Mouse (Mus musculus) liver, embryonic 13.5 days (tissue): ENCODE results near the gene Bak1. TPM values are rescaled to one million over a fixed set of nuclear protein-coding genes. Genes with fewer than 3 reads are reported as not detected.

ENCODE experiments used
- ATAC-seq: fragments of 200-750 bp; cut with Nextera tagmentation; 2 replicates; pipeline ENCODE4 v1.8.0; 2017; ENCODE audit warnings: low read depth, mild to moderate bottlenecking, moderate number of reproducible peaks, moderate library complexity
- DNase-seq: peaks from one replicate; pipeline ENCODE4 v3.0.0; 2022
- H3K27ac ChIP-seq: fragments of 300-500 bp; sonication (generic); 2 replicates; pipeline ENCODE4 v1.5.1; 2015; ENCODE audit warnings: moderate library complexity, mild to moderate bottlenecking, inconsistent platforms
- H3K27me3 ChIP-seq: fragments of 300-500 bp; sonication (generic); 2 replicates; pipeline ENCODE4 v1.6.1; 2015; ENCODE audit warnings: mild to moderate bottlenecking, inconsistent platforms
- H3K36me3 ChIP-seq: fragments of 300-500 bp; sonication (generic); 2 replicates; pipeline ENCODE4 v1.6.1; 2015; ENCODE audit warnings: mild to moderate bottlenecking, inconsistent platforms
- H3K4me1 ChIP-seq: fragments of 300-500 bp; sonication (generic); replicated peaks from 2 replicates; pipeline ENCODE4 v1.6.1; 2015; ENCODE audit warnings: inconsistent platforms
- H3K4me2 ChIP-seq: fragments of 300-500 bp; sonication (generic); 2 replicates; pipeline ENCODE4 v1.6.1; 2015; ENCODE audit warnings: inconsistent platforms, mild to moderate bottlenecking, moderate library complexity
- H3K4me3 ChIP-seq: fragments of 300-500 bp; sonication (generic); replicated peaks from 2 replicates; pipeline ENCODE4 v1.5.1; 2015; ENCODE audit warnings: mild to moderate bottlenecking, inconsistent platforms
- H3K9ac ChIP-seq: fragments of 300-500 bp; sonication (generic); 2 replicates; pipeline ENCODE4 v1.6.1; 2015; ENCODE audit warnings: mild to moderate bottlenecking, inconsistent platforms
- H3K9me3 ChIP-seq: fragments of 300-500 bp; sonication (generic); replicated peaks from 2 replicates; pipeline ENCODE4 v1.6.1; 2016; ENCODE audit warnings: inconsistent platforms
- WGBS: fragments of 180-500 bp; shearing (Covaris S2); methylation state at CpG from one replicate; pipeline ENCODE4 v1.1.7; 2015; ENCODE audit not compliant: insufficient replicate concordance; 5-methylcytosine and 5-hydroxymethylcytosine counted together
- polyA plus RNA-seq: library from polyadenylated mRNA; unstranded; fragments of >200 nt; fragmentation: Nextera tagmentation; extraction: Ambion mirVana; gene quantifications from 2 replicates; pipeline ENCODE4 v1.2.1, GENCODE M21; 2015

The Bak1 gene
- polyA plus RNA-seq, 1 experiment from 2014 or later, result 2.4 TPM

- no peak overlapping the region for H3K9ac ChIP-seq
- H3K27me3 ChIP-seq, result peaks cover 11% of the 10 kb centered on the region; the same call in 1 of the 2 replicates
- ATAC-seq (no peak), DNase-seq (peak; percentile 53)
- H3K4me3 ChIP-seq, result no peak overlapping the region
- no peaks in the 10 kb centered on the region for H3K9me3 ChIP-seq
- WGBS, result under 1% methylated on average over 14 of the region's 14 CpGs
- H3K4me1 ChIP-seq, result peaks cover 33% of the 10 kb centered on the region
- no peaks in the 10 kb centered on the region for H3K36me3 ChIP-seq
- peak overlapping the region; percentile 28; the same call in 1 of the 2 replicates for H3K4me2 ChIP-seq
- no peak overlapping the region for H3K27ac ChIP-seq
Observed at GRCm38 (mm10) chr17:27032869-27033268, 4.1 kb upstream of the Bak1 start.

- H3K9me3 ChIP-seq, result no peaks in the 10 kb centered on the region
- H3K4me1 ChIP-seq, result peaks cover 38% of the 10 kb centered on the region
- H3K36me3 ChIP-seq, result no peaks in the 10 kb centered on the region
- ATAC-seq (no peak), DNase-seq (no peak)
- no peak overlapping the region for H3K27ac ChIP-seq
- H3K4me2 ChIP-seq, result 0 out of 2 replicates have a peak overlapping the region, but pooled peaks have one; percentile 28
- 46% methylated on average over 7 of the region's 7 CpGs for WGBS
- H3K27me3 ChIP-seq, result peaks cover 11% of the 10 kb centered on the region; the same call in 1 of the 2 replicates
- H3K4me3 ChIP-seq, result no peak overlapping the region
- H3K9ac ChIP-seq, result no peak overlapping the region
Observed at GRCm38 (mm10) chr17:27032328-27032727, 3.5 kb upstream of the Bak1 start.

- Histone ChIP-seq H3K4me2 (no peak overlapping the region), H3K9me3 (no peaks in the 10 kb centered on the region), H3K36me3 (no peaks in the 10 kb centered on the region), H3K4me1 (peaks cover 47% of the 10 kb centered on the region), H3K27me3 (0 out of 2 replicates have a peak, but pooled peaks cover 3% of the 10 kb centered on the region), H3K4me3 (no peak overlapping the region), H3K27ac (no peak overlapping the region), H3K9ac (no peak overlapping the region)
- DNase-seq, result no peak
- no peak for ATAC-seq
- WGBS, result 76% methylated on average over 4 of the region's 4 CpGs
Observed at GRCm38 (mm10) chr17:27030896-27031295, 2.1 kb upstream of the Bak1 start.

DNA sequence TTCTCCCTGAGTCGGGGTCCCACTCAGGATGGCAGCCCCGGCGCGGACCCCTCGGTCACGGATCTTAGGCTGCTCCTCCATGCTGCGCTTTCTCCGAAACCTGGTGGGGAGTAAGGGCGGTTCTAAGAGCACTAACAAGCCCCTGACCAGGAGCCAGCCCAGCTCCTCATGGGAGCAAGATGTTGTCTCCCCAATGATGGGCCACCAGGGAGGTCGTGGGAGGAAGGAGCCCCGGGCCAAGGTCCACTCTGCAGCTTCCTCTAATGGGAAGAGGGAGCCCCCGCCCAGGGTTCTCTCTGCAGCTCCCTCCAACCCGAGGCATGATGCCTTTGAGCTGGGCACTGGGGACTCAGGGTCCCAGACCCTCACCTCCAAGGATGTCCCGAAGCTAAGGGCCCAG, 622 bp upstream of the Bak1 start:
- ATAC-seq, result no peak
- no peak for DNase-seq
- 73% methylated on average over 14 of the region's 14 CpGs for WGBS
- Histone ChIP-seq H3K9me3 (no peaks in the 10 kb centered on the region), H3K9ac (0 out of 2 replicates have a peak overlapping the region, but pooled peaks have one; percentile 28), H3K27me3 (no peaks in the 10 kb centered on the region), H3K4me3 (no peak overlapping the region), H3K4me2 (0 out of 2 replicates have a peak overlapping the region, but pooled peaks have one; percentile 87), H3K36me3 (peaks cover 9% of the 10 kb centered on the region), H3K4me1 (peaks cover 46% of the 10 kb centered on the region), H3K27ac (no peak overlapping the region)

DNA sequence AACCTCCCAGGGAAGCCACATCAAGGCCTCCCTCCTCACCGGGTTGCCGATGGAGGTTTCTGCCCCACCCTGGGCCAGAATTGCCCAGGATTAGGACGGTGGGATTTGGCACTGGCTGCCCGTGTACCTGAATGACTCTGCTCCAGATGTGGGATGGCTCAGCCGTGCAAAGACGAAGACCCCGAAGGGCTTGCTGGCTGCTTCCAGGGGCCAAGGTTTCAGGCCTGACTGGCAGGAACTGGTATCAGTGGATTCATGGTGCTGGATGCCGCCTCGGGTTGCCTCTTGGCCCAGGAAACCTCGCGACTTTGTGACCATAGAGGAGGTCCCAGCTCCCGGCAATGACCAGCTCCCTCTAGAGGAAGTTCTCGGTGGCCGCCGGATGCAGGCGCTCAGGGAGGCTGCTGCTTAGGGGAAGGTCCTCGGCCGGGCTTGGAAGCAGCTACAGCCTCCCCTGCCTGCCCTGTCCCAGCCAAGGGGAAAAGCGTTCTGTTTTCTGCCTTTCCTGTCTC, 469 bp downstream of the Bak1 start:
- Histone ChIP-seq H3K27ac (peak overlapping the region; percentile 81), H3K4me2 (peak overlapping the region; percentile 87), H3K9ac (peak overlapping the region; percentile 83), H3K4me1 (peaks cover 51% of the 10 kb centered on the region), H3K27me3 (no peaks in the 10 kb centered on the region), H3K4me3 (peak overlapping the region; percentile 70), H3K36me3 (peaks cover 18% of the 10 kb centered on the region), H3K9me3 (no peaks in the 10 kb centered on the region)
- peak; percentile 84 for DNase-seq
- WGBS, result under 1% methylated on average over 19 of the region's 19 CpGs
- peak; percentile 82 for ATAC-seq

DNA sequence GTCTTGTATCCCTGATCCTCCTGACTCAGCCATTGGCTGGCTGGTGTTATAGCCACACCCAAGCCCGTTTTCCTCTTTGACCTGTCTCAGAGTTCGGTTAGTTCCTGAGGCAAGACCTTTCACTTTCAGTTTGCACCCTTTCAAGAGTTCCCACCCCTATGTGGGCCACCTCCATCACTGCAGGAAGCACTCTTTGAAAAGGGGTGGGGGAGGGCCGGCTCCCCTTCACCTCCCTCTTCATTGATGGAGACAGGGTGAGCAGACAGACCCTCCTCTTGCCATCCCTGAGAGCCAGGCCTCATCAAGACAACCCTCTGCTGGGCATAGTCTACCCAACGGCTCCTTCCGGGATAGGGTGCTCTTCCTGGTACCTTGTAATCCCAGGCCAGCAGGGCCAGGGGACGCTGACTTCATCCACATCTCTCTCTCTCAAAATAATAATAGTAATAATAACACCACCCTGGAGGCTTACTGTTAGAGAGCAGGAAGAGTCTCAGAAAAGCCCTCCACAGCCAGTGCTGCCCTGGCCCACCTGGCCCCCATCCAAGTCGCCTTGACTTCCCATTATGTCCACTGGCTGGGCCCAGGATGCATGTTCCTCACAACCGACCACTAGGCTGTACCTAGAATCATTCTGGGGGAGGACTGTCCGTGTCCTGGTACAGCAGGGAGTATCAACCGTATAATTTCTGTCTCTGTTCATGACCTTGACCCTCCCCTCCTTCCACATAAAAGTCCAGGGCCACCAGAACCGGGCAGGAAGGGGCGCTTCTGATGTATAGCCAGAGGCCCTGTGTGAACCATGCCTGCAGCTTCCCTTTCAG, 1.1 kb downstream of the Bak1 start:
- 10% methylated on average over 12 of the region's 12 CpGs for WGBS
- H3K4me2 ChIP-seq, result peak overlapping the region; percentile 87
- H3K27me3 ChIP-seq, result no peaks in the 10 kb centered on the region

GRCm38 (mm10) chr17:27025951-27026350, 2.9 kb downstream of the Bak1 start:
- Histone ChIP-seq H3K9ac (no peak overlapping the region), H3K4me2 (no peak overlapping the region), H3K9me3 (no peaks in the 10 kb centered on the region), H3K27ac (0 out of 2 replicates have a peak overlapping the region, but pooled peaks have one; percentile 18), H3K4me1 (peaks cover 47% of the 10 kb centered on the region), H3K4me3 (no peak overlapping the region), H3K36me3 (peaks cover 40% of the 10 kb centered on the region), H3K27me3 (no peaks in the 10 kb centered on the region)
- DNase-seq (no peak), ATAC-seq (no peak)
- 72% methylated on average over 3 of the region's 3 CpGs for WGBS

More for the DNA sequence above, 1.1 kb downstream of the Bak1 start:
- H3K4me3 ChIP-seq, result peak overlapping the region; percentile 70
- ATAC-seq, result peak; percentile 39
- peak overlapping the region; percentile 81 for H3K27ac ChIP-seq
- peaks cover 51% of the 10 kb centered on the region for H3K4me1 ChIP-seq
- peak; percentile 42 for DNase-seq
- H3K9ac ChIP-seq, result peak overlapping the region; percentile 83
- peaks cover 23% of the 10 kb centered on the region for H3K36me3 ChIP-seq
- no peaks in the 10 kb centered on the region for H3K9me3 ChIP-seq

- WGBS, result 74% methylated on average over 17 of the region's 17 CpGs
- Histone ChIP-seq H3K27ac (0 out of 2 replicates have a peak overlapping the region, but pooled peaks have one; percentile 18), H3K9ac (no peak overlapping the region)
Observed at GRCm38 (mm10) chr17:27025326-27025902, 3.4 kb downstream of the Bak1 start.

GRCm38 (mm10) chr17:27023342-27023741, 5.5 kb downstream of the Bak1 start:
- Histone ChIP-seq H3K4me1 (peaks cover 42% of the 10 kb centered on the region), H3K36me3 (peaks cover 52% of the 10 kb centered on the region), H3K9me3 (no peaks in the 10 kb centered on the region), H3K27me3 (no peaks in the 10 kb centered on the region), H3K4me2 (no peak overlapping the region), H3K4me3 (no peak overlapping the region), H3K27ac (peak overlapping the region; percentile 13; the same call in 1 of the 2 replicates), H3K9ac (no peak overlapping the region)
- WGBS, result 60% methylated on average over 4 of the region's 4 CpGs
- DNase-seq, result no peak
- ATAC-seq, result 0 out of 2 replicates have a peak, but pooled peaks have one; percentile 30

More at GRCm38 (mm10) chr17:27025326-27025902, 3.4 kb downstream of the Bak1 start:
- no peak overlapping the region for H3K4me2 ChIP-seq
- ATAC-seq (no peak), DNase-seq (no peak)
- no peaks in the 10 kb centered on the region for H3K27me3 ChIP-seq
- H3K9me3 ChIP-seq, result no peaks in the 10 kb centered on the region
- H3K4me3 ChIP-seq, result no peak overlapping the region
- peaks cover 47% of the 10 kb centered on the region for H3K4me1 ChIP-seq
- H3K36me3 ChIP-seq, result peaks cover 45% of the 10 kb centered on the region

DNA sequence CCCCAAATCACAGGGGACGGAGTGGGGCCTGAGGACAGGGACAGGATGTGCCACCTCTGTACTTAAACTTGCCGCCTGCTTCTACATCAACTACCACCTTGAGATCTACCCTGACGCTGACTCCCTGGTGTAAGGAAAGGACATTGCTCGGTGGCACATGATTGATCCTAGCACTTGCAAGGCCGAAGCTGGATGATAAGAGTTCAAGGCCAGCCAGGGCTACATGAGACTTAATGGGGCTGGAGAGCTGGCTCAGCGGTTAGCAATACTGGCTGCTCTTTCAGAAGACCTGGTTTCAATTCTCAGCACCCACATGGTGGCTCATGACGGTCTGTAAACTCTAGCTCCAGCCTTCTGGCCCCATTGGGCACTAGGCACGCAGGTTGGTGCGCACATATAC, 7.1 kb downstream of the Bak1 start:
- Histone ChIP-seq H3K4me3 (no peak overlapping the region), H3K27me3 (no peaks in the 10 kb centered on the region), H3K36me3 (peaks cover 52% of the 10 kb centered on the region), H3K27ac (no peak overlapping the region), H3K4me2 (no peak overlapping the region), H3K9ac (no peak overlapping the region), H3K9me3 (no peaks in the 10 kb centered on the region), H3K4me1 (peaks cover 38% of the 10 kb centered on the region)
- ATAC-seq (no peak), DNase-seq (no peak)
- 77% methylated on average over 9 of the region's 9 CpGs for WGBS

GRCm38 (mm10) chr17:27021076-27021475, 7.7 kb downstream of the Bak1 start:
- 88% methylated on average over 14 of the region's 14 CpGs for WGBS
- DNase-seq (no peak), ATAC-seq (no peak)
- Histone ChIP-seq H3K9ac (no peak overlapping the region), H3K4me3 (no peak overlapping the region), H3K9me3 (no peaks in the 10 kb centered on the region), H3K27ac (no peak overlapping the region), H3K36me3 (peaks cover 52% of the 10 kb centered on the region), H3K4me2 (no peak overlapping the region), H3K4me1 (peaks cover 33% of the 10 kb centered on the region), H3K27me3 (no peaks in the 10 kb centered on the region)
